Mouse (Mus musculus) myocyte (in vitro differentiated cells): ENCODE measurements around the gene Meis2.

ENCODE experiments used
- E2F4 ChIP-seq: IDR thresholded peaks from one replicate; pipeline ENCODE4 v1.6.1; 2011; ENCODE audit warnings: mild to moderate bottlenecking, control low read depth, moderate library complexity; ENCODE audit not compliant: insufficient read depth
- POLR2A ChIP-seq: IDR thresholded peaks from one replicate; pipeline ENCODE4 v1.6.1; 2011; ENCODE audit warnings: low read depth, mild to moderate bottlenecking, control low read depth, moderate library complexity; ENCODE audit not compliant: insufficient read length
- USF1 ChIP-seq: IDR thresholded peaks from one replicate; pipeline ENCODE4 v1.6.1; 2011; ENCODE audit warnings: low read depth, mild to moderate bottlenecking, control low read depth, moderate library complexity

DNA sequence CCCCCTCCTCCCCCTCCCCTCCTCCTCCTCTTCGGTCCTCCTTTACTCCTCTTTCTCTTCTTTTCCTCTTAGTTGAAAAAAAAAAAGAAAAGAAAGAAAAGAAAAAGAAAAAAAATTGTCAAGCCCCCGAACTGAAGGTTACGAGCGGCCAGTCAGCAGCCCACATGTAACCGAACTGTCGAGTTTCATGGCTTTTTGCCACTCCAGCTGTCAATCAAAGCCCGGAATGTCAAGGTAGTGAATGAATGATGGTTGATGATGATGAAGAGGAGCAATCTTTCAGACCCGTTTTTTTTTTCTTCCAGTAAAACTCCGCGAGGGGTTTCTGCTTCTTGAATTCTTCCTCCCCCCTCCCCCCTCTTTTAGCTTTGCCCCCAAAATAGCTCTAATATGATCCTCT is 582 bp downstream of the Meis2 start:
- TF ChIP-seq POLR2A (no peak), USF1 (no peak), E2F4 (no peak)
